Mouse (Mus musculus) lung, embryonic 15.5 days (tissue): ENCODE data around the gene Cga. TPM values are rescaled to one million over a fixed set of nuclear protein-coding genes. Genes with fewer than 3 reads are reported as not detected.
"Not testable (repeated sequence)": the region's sequence is repeated elsewhere in the genome, so short reads cannot be mapped to it uniquely, and the experiment has no call there.

Source experiments
- ATAC-seq: fragments of 200-750 bp; cut with Nextera tagmentation; 2 replicates; pipeline ENCODE4 v1.8.0; 2017; ENCODE audit warnings: moderate number of reproducible peaks, borderline replicate concordance; ENCODE audit not compliant: low FRiP score, low TSS enrichment; ENCODE audit errors: extremely low read depth
- H3K27ac ChIP-seq: fragments of 300-500 bp; sonication (generic); 2 replicates; pipeline ENCODE4 v1.5.1; 2015; ENCODE audit warnings: moderate library complexity, mild to moderate bottlenecking, inconsistent platforms
- H3K27me3 ChIP-seq: fragments of 300-500 bp; sonication (generic); 2 replicates; pipeline ENCODE4 v1.6.1; 2015; ENCODE audit warnings: inconsistent platforms
- H3K36me3 ChIP-seq: fragments of 300-500 bp; sonication (generic); 2 replicates; pipeline ENCODE4 v1.6.1; 2015; ENCODE audit warnings: inconsistent platforms
- H3K4me1 ChIP-seq: fragments of 300-500 bp; sonication (generic); 2 replicates; pipeline ENCODE4 v1.6.1; 2015; ENCODE audit warnings: inconsistent platforms
- H3K4me2 ChIP-seq: fragments of 300-500 bp; sonication (generic); 2 replicates; pipeline ENCODE4 v1.6.1; 2015; ENCODE audit warnings: inconsistent platforms, mild to moderate bottlenecking, moderate library complexity
- H3K4me3 ChIP-seq: fragments of 300-500 bp; sonication (generic); 2 replicates; pipeline ENCODE4 v1.5.1; 2015; ENCODE audit warnings: mild to moderate bottlenecking, inconsistent platforms
- H3K9ac ChIP-seq: fragments of 300-500 bp; sonication (generic); 2 replicates; pipeline ENCODE4 v1.6.1; 2015; ENCODE audit warnings: inconsistent platforms
- H3K9me3 ChIP-seq: fragments of 300-500 bp; sonication (generic); 2 replicates; pipeline ENCODE4 v1.6.1; 2016; ENCODE audit warnings: inconsistent platforms
- WGBS: fragments of 180-500 bp; shearing (Covaris S2); methylation state at CpG from one replicate; pipeline ENCODE4 v1.1.7; 2015; 5-methylcytosine and 5-hydroxymethylcytosine counted together
- polyA plus RNA-seq: library from polyadenylated mRNA; unstranded; fragments of >200 nt; fragmentation: Nextera tagmentation; extraction: Ambion mirVana; gene quantifications from 2 replicates; pipeline ENCODE4 v1.2.1, GENCODE M21; 2015

The Cga gene
- polyA plus RNA-seq, 1 experiment from 2014 or later, result not detected

- not testable (repeated sequence) for H3K27me3 ChIP-seq, ATAC-seq, H3K4me3 ChIP-seq, H3K4me1 ChIP-seq, H3K36me3 ChIP-seq, H3K9ac ChIP-seq, H3K27ac ChIP-seq, H3K4me2 ChIP-seq, H3K9me3 ChIP-seq
- WGBS, result 76% methylated on average over 7 of the region's 7 CpGs
Observed at GRCm38 (mm10) chr4:34928386-34928785, 34.8 kb downstream of the Cga start.

DNA sequence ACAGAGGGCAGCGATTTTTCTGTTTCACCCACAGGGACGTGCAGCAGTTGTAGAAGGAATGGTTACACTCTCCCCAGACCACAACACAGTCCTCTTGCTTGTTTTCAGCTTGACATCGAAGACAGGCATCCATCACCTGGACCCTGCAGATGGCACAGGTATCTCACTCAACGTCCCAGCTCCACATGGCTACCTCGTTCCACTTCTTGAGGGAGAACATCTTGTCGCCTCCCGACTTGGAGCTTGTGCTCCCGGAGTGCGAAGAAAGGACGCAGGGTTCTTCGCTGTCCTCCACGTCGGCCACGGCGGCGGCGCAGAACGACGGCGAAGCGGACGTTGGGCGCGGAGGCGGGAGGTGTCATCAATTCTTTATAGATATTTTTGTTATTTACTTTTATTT lies 47.5 kb downstream of the Cga start:
- Histone ChIP-seq H3K4me3 (no peak overlapping the region), H3K4me1 (no peaks in the 10 kb centered on the region), H3K27me3 (no peaks in the 10 kb centered on the region), H3K9me3 (no peaks in the 10 kb centered on the region), H3K27ac (no peak overlapping the region), H3K9ac (no peak overlapping the region), H3K36me3 (no peaks in the 10 kb centered on the region), H3K4me2 (no peak overlapping the region)
- no peak for ATAC-seq
- 91% methylated on average over 25 of the region's 25 CpGs for WGBS

DNA sequence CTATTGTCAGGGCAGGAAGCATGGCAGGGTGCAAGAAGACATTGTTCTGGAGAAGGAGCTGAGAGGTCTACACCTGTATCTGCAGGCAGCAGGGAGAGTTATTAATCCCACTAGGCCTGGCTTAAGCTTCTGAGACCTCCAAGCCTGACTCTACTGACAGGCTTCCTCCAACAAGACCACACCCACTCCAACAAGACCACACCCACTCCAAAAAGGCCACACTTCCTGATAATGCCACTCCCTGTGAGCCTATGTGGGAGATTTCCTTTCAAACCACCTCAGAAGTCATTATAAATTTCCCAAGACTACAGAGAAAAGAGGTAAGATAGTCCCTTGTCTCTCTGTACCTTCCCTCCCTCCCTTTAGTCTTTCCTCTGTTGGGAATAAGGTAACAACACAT lies 53.6 kb downstream of the Cga start:
- Histone ChIP-seq H3K27me3 (no peaks in the 10 kb centered on the region), H3K9me3 (no peaks in the 10 kb centered on the region), H3K9ac (no peak overlapping the region), H3K4me3 (no peak overlapping the region), H3K4me2 (no peak overlapping the region), H3K4me1 (no peaks in the 10 kb centered on the region), H3K36me3 (no peaks in the 10 kb centered on the region), H3K27ac (no peak overlapping the region)
- ATAC-seq, result no peak

GRCm38 (mm10) chr4:34953716-34954115 lies 60.1 kb downstream of the Cga start:
- H3K36me3 ChIP-seq, result no peaks in the 10 kb centered on the region
- no peaks in the 10 kb centered on the region for H3K9me3 ChIP-seq
- H3K4me1 ChIP-seq, result no peaks in the 10 kb centered on the region
- no peak overlapping the region for H3K27ac ChIP-seq
- ATAC-seq, result no peak
- no peaks in the 10 kb centered on the region for H3K27me3 ChIP-seq
- no peak overlapping the region for H3K9ac ChIP-seq
- H3K4me3 ChIP-seq, result no peak overlapping the region
- WGBS, result 67% methylated on average over 10 of the region's 10 CpGs
- H3K4me2 ChIP-seq, result no peak overlapping the region

Other genes with a start within 250 kb of the Cga start
- gene Slc35a1, start 206.3 kb upstream of the Cga start, polyA plus RNA-seq, result 51.3 and 58.8 TPM in 2 replicates
- gene Cfap206, start 163.6 kb upstream of the Cga start, polyA plus RNA-seq, result 4.8 and 5.4 TPM in 2 replicates
- gene Gm136, start 137.5 kb upstream of the Cga start, polyA plus RNA-seq, result not detected in 2 replicates
- 45.2 and 46.0 TPM in 2 replicates for gene Smim8, start 115.4 kb upstream of the Cga start, polyA plus RNA-seq
- gene Zfp292, start 10.8 kb upstream of the Cga start, polyA plus RNA-seq, result 16.2 and 16.7 TPM in 2 replicates